Mouse (Mus musculus) heart, postnatal 14 days (tissue): ENCODE results near the gene Tmprss15. TPM values are rescaled to one million over a fixed set of nuclear protein-coding genes. Genes with fewer than 3 reads are reported as not detected.

Source experiments
- DNase-seq, 2 experiments: peaks; one replicate each; pipeline ENCODE4 v3.0.0; 2021 to 2022
- intact Hi-C: fragments of 180-260 bp; cut with DNase I; formaldehyde crosslinking; loops from one replicate; pipeline ENCODE4 v1.15.1; 2025
- total RNA-seq, 2 experiments: library from RNA; stranded (reverse); gene quantifications; 2 replicates each; pipeline ENCODE4 v1.2.3; 2021

Gene Tmprss15
- total RNA-seq, 2 experiments from 2014 or later: not detected

- peak in 1 of 2 experiments; percentile 4 for DNase-seq
- intact Hi-C loops: no loop called here
Measured at GRCm38 (mm10) chr16:78930382-78931286, 160.3 kb downstream of the Tmprss15 start, which contains the start of gene Chodl. Gene Chodl (plus strand): TSS chr16:78930948.

DNA sequence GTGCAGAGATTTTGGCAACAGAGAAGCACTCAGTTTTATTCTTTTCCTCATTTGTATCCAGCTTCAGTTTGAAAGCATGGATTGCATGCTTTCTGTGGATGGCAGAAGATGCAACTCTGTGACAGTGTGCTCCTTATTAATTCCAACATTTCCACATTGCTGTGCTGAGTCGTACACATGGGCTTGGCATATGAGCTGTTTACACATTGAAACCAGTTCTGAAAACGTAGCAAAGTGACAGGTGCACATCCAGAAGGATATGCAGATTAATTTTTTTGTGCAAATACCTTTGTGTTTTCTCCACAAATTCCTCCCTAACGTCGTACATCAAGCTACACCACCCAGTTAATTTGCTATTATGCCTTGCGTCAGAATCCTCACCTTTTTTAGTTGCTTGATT, 168.3 kb downstream of the Tmprss15 start:
- no peak for DNase-seq

More for the DNA sequence above, 168.3 kb downstream of the Tmprss15 start:
- intact Hi-C loops: no loop called here

Other genes with a start within 250 kb of the Tmprss15 start
- gene Chodl, start 160.1 kb downstream of the Tmprss15 start, total RNA-seq: under 1 TPM in 1 of 2 experiments, not detected in 1; 0.15 TPM